Mouse (Mus musculus): ENCODE data around the gene Taf15. TPM values are rescaled to one million over a fixed set of nuclear protein-coding genes. Genes with fewer than 3 reads are reported as not detected.
"Not testable (repeated sequence)": the region's sequence is repeated elsewhere in the genome, so short reads cannot be mapped to it uniquely, and the experiment has no call there.

Gene Taf15
- polyA plus RNA-seq, 1 experiment from 2014 or later = 12.4 TPM

- H3K4me3 ChIP-seq = no peak overlapping the region
- H3K9me3 ChIP-seq = no peaks in the 10 kb centered on the region
- peaks cover 1% of the 10 kb centered on the region for H3K4me1 ChIP-seq
- no peaks in the 10 kb centered on the region for H3K36me3 ChIP-seq (replicated peaks)
- no peak overlapping the region for H3K27ac ChIP-seq (replicated peaks)
- WGBS = 69% methylated on average over 12 of the region's 12 CpGs
- no peaks in the 10 kb centered on the region for H3K27me3 ChIP-seq (replicated peaks; ENCODE audit: low read depth, poor library complexity, severe bottlenecking)
- no peak for DNase-seq (ENCODE audit: low spot score)
Observed at GRCm38 (mm10) chr11:83529024-83529423, 56.1 kb downstream of the Taf15 start.

- Histone ChIP-seq H3K27me3 (replicated peaks; ENCODE audit: low read depth, poor library complexity, severe bottlenecking) (no peaks in the 10 kb centered on the region), H3K9me3 (no peaks in the 10 kb centered on the region), H3K27ac (replicated peaks) (no peak within 1 kb of the TSS), H3K4me1 (peaks cover 13% of the 10 kb centered on the region), H3K36me3 (replicated peaks) (no peaks in the 10 kb centered on the region), H3K4me3 (no peak within 1 kb of the TSS)
- no peak for DNase-seq (ENCODE audit: low spot score)
- WGBS = 86% methylated on average over 5 of the region's 5 CpGs
Observed at GRCm38 (mm10) chr11:83530360-83530759, 57.5 kb downstream of the Taf15 start, which contains the start of gene Ccl5. TSS of gene Ccl5 (minus strand) at chr11:83530518.

- WGBS = 91% methylated on average over 1 of the region's 1 CpGs
- H3K4me1 ChIP-seq = peaks cover 13% of the 10 kb centered on the region
- DNase-seq (ENCODE audit: low spot score) = no peak
- no peaks in the 10 kb centered on the region for H3K27me3 ChIP-seq (replicated peaks; ENCODE audit: low read depth, poor library complexity, severe bottlenecking)
- H3K36me3 ChIP-seq (replicated peaks) = no peaks in the 10 kb centered on the region
- no peak overlapping the region for H3K4me3 ChIP-seq
- H3K27ac ChIP-seq (replicated peaks) = no peak overlapping the region
- no peaks in the 10 kb centered on the region for H3K9me3 ChIP-seq
Observed at GRCm38 (mm10) chr11:83533192-83533591, 60.3 kb downstream of the Taf15 start.

GRCm38 (mm10) chr11:83534143-83534542 is 61.3 kb downstream of the Taf15 start:
- no peak for DNase-seq (ENCODE audit: low spot score)
- 84% methylated on average over 8 of the region's 8 CpGs for WGBS
- Histone ChIP-seq H3K4me3 (no peak overlapping the region), H3K9me3 (no peaks in the 10 kb centered on the region), H3K4me1 (peaks cover 13% of the 10 kb centered on the region), H3K36me3 (replicated peaks) (no peaks in the 10 kb centered on the region), H3K27ac (replicated peaks) (no peak overlapping the region; the same call in 1 of the 2 replicates), H3K27me3 (replicated peaks; ENCODE audit: low read depth, poor library complexity, severe bottlenecking) (no peaks in the 10 kb centered on the region)

GRCm38 (mm10) chr11:83534609-83535423 is 61.9 kb downstream of the Taf15 start:
- WGBS = 56% methylated on average over 13 of the region's 13 CpGs
- H3K4me1 ChIP-seq = peaks cover 13% of the 10 kb centered on the region
- no peaks in the 10 kb centered on the region for H3K36me3 ChIP-seq (replicated peaks)
- H3K27ac ChIP-seq (replicated peaks) = no peak overlapping the region
- no peak for DNase-seq (ENCODE audit: low spot score)
- no peaks in the 10 kb centered on the region for H3K27me3 ChIP-seq (replicated peaks; ENCODE audit: low read depth, poor library complexity, severe bottlenecking)
- H3K4me3 ChIP-seq = no peak overlapping the region
- H3K9me3 ChIP-seq = no peaks in the 10 kb centered on the region

- WGBS = 80% methylated on average over 3 of the region's 3 CpGs
- DNase-seq (ENCODE audit: low spot score) = no peak
- Histone ChIP-seq H3K4me1 (peaks cover 13% of the 10 kb centered on the region), H3K27me3 (replicated peaks; ENCODE audit: low read depth, poor library complexity, severe bottlenecking) (no peaks in the 10 kb centered on the region), H3K9me3 (no peaks in the 10 kb centered on the region), H3K4me3 (no peak overlapping the region), H3K27ac (replicated peaks) (no peak overlapping the region), H3K36me3 (replicated peaks) (no peaks in the 10 kb centered on the region)
Observed at GRCm38 (mm10) chr11:83536831-83537230, 63.9 kb downstream of the Taf15 start.

GRCm38 (mm10) chr11:83538705-83539314 is 65.9 kb downstream of the Taf15 start:
- Histone ChIP-seq H3K4me3 (no peak overlapping the region), H3K36me3 (replicated peaks) (no peaks in the 10 kb centered on the region), H3K27ac (replicated peaks) (no peak overlapping the region), H3K27me3 (replicated peaks; ENCODE audit: low read depth, poor library complexity, severe bottlenecking) (no peaks in the 10 kb centered on the region), H3K9me3 (no peaks in the 10 kb centered on the region), H3K4me1 (peaks cover 13% of the 10 kb centered on the region)
- WGBS = 78% methylated on average over 3 of the region's 3 CpGs
- no peak for DNase-seq (ENCODE audit: low spot score)

- WGBS = 75% methylated on average over 2 of the region's 2 CpGs
Observed at GRCm38 (mm10) chr11:83540931-83541330, 68.0 kb downstream of the Taf15 start.

GRCm38 (mm10) chr11:83541415-83541814 is 68.5 kb downstream of the Taf15 start:
- Histone ChIP-seq H3K4me1 (no peaks in the 10 kb centered on the region; the same call in 1 of the 2 replicates), H3K36me3 (replicated peaks) (no peaks in the 10 kb centered on the region), H3K27me3 (replicated peaks; ENCODE audit: low read depth, poor library complexity, severe bottlenecking) (no peaks in the 10 kb centered on the region), H3K4me3 (no peak overlapping the region), H3K27ac (replicated peaks) (no peak overlapping the region), H3K9me3 (no peaks in the 10 kb centered on the region)
- DNase-seq (ENCODE audit: low spot score) = no peak
- WGBS = 90% methylated on average over 3 of the region's 3 CpGs

More at GRCm38 (mm10) chr11:83540931-83541330, 68.0 kb downstream of the Taf15 start:
- Histone ChIP-seq H3K27me3 (replicated peaks; ENCODE audit: low read depth, poor library complexity, severe bottlenecking) (no peaks in the 10 kb centered on the region), H3K4me1 (no peaks in the 10 kb centered on the region; the same call in 1 of the 2 replicates), H3K36me3 (replicated peaks) (no peaks in the 10 kb centered on the region), H3K9me3 (no peaks in the 10 kb centered on the region), H3K27ac (replicated peaks) (no peak overlapping the region), H3K4me3 (no peak overlapping the region)
- no peak for DNase-seq (ENCODE audit: low spot score)

GRCm38 (mm10) chr11:83544214-83544613 is 71.3 kb downstream of the Taf15 start:
- no peak overlapping the region for H3K27ac ChIP-seq (replicated peaks)
- H3K4me1 ChIP-seq = no peaks in the 10 kb centered on the region; the same call in 1 of the 2 replicates
- DNase-seq (ENCODE audit: low spot score) = no peak
- no peak overlapping the region for H3K4me3 ChIP-seq
- no peaks in the 10 kb centered on the region for H3K27me3 ChIP-seq (replicated peaks; ENCODE audit: low read depth, poor library complexity, severe bottlenecking)
- H3K9me3 ChIP-seq = no peaks in the 10 kb centered on the region
- 80% methylated on average over 3 of the region's 3 CpGs for WGBS
- H3K36me3 ChIP-seq (replicated peaks) = no peaks in the 10 kb centered on the region

- H3K9me3 ChIP-seq = no peaks in the 10 kb centered on the region
- no peaks in the 10 kb centered on the region for H3K4me1 ChIP-seq
- no peaks in the 10 kb centered on the region for H3K36me3 ChIP-seq (replicated peaks)
- no peak for DNase-seq (ENCODE audit: low spot score)
- no peak overlapping the region for H3K27ac ChIP-seq (replicated peaks)
- WGBS = 90% methylated on average over 5 of the region's 5 CpGs
- H3K27me3 ChIP-seq (replicated peaks; ENCODE audit: low read depth, poor library complexity, severe bottlenecking) = no peaks in the 10 kb centered on the region
- H3K4me3 ChIP-seq = no peak overlapping the region
Observed at GRCm38 (mm10) chr11:83550186-83550632, 77.3 kb downstream of the Taf15 start.

GRCm38 (mm10) chr11:83551037-83551436 is 78.2 kb downstream of the Taf15 start:
- not testable (repeated sequence) for H3K36me3 ChIP-seq (replicated peaks); H3K27ac ChIP-seq (replicated peaks); H3K9me3 ChIP-seq; H3K4me3 ChIP-seq; H3K4me1 ChIP-seq; H3K27me3 ChIP-seq (replicated peaks; ENCODE audit: low read depth, poor library complexity, severe bottlenecking); DNase-seq (ENCODE audit: low spot score)
- 90% methylated on average over 7 of the region's 7 CpGs for WGBS

- H3K9me3 ChIP-seq = no peaks in the 10 kb centered on the region
- no peaks in the 10 kb centered on the region for H3K36me3 ChIP-seq (replicated peaks)
- H3K27me3 ChIP-seq (replicated peaks; ENCODE audit: low read depth, poor library complexity, severe bottlenecking) = no peaks in the 10 kb centered on the region
- H3K27ac ChIP-seq (replicated peaks) = no peak overlapping the region
- no peak overlapping the region for H3K4me3 ChIP-seq
- DNase-seq (ENCODE audit: low spot score) = no peak
- no peaks in the 10 kb centered on the region for H3K4me1 ChIP-seq
- WGBS = 87% methylated on average over 5 of the region's 5 CpGs
Observed at GRCm38 (mm10) chr11:83551668-83552067, 78.8 kb downstream of the Taf15 start.

Measured in embryonic facial prominence, embryonic 10.5 days (tissue).